Mouse (Mus musculus) MEL (cell line): ENCODE measurements around the gene Gdi1. TPM values are rescaled to one million over a fixed set of nuclear protein-coding genes. Genes with fewer than 3 reads are reported as not detected.

Experiments
- DNase-seq: peaks from one replicate; pipeline ENCODE4 v3.0.0; 2011; ENCODE audit warnings: low read depth, low spot score
- H3K27ac ChIP-seq: 2 replicates; pipeline ENCODE4 v1.5.1; 2012; ENCODE audit warnings: low read depth, mild to moderate bottlenecking, control low read depth, low read length, moderate library complexity; ENCODE audit not compliant: control insufficient read depth
- H3K27me3 ChIP-seq, 2 experiments: fragments of 150-350 bp in 1 of 2; sonication (generic) in 1 of 2; 2 replicates each; pipeline ENCODE4 v1.6.1; 2012; ENCODE audit warnings: low read length in 2 of 2, mild to moderate bottlenecking in 2 of 2, improper control_type of control experiment in 1 of 2, moderate library complexity in 1 of 2; ENCODE audit not compliant: insufficient read depth in 2 of 2, control insufficient read depth in 1 of 2
- H3K36me3 ChIP-seq, 2 experiments: 2 replicates each; pipeline ENCODE4 v1.6.1; 2012 to 2014; ENCODE audit warnings: low read length in 2 of 2, improper control_type of control experiment in 1 of 2, inconsistent platforms in 1 of 2, mild to moderate bottlenecking in 1 of 2; ENCODE audit not compliant: insufficient read depth in 2 of 2, control insufficient read depth in 1 of 2
- H3K4me1 ChIP-seq, 2 experiments: fragments of 150-350 bp in 1 of 2; sonication (generic) in 1 of 2; 2 replicates each; pipeline ENCODE4 v1.6.1; 2012; ENCODE audit warnings: low read length in 2 of 2, improper control_type of control experiment in 1 of 2, mild to moderate bottlenecking in 1 of 2; ENCODE audit not compliant: insufficient read depth in 2 of 2, control insufficient read depth in 1 of 2
- H3K4me3 ChIP-seq, 2 experiments: fragments of 150-350 bp in 1 of 2; sonication (generic) in 1 of 2; 2 replicates each; pipeline ENCODE4 v1.5.1; 2012; ENCODE audit warnings: low read depth in 2 of 2, low read length in 2 of 2, mild to moderate bottlenecking in 2 of 2, moderate library complexity in 2 of 2, control low read depth in 1 of 2, improper control_type of control experiment in 1 of 2; ENCODE audit not compliant: control insufficient read depth in 1 of 2, insufficient read depth in 1 of 2
- H3K79me2 ChIP-seq: 2 replicates; pipeline ENCODE4 v1.6.1; 2012; ENCODE audit warnings: mild to moderate bottlenecking, low read length, moderate library complexity; ENCODE audit not compliant: control insufficient read depth, poor library complexity, insufficient read depth
- H3K9ac ChIP-seq: 2 replicates; pipeline ENCODE4 v1.6.1; 2012; ENCODE audit warnings: low read depth, mild to moderate bottlenecking, control low read depth, low read length, moderate library complexity; ENCODE audit not compliant: control insufficient read depth, poor library complexity, severe bottlenecking
- H3K9me3 ChIP-seq: fragments of 150-350 bp; sonication (generic); replicated peaks from 2 replicates; pipeline ENCODE4 v1.6.1; 2012; ENCODE audit warnings: mild to moderate bottlenecking, low read length, improper control_type of control experiment, moderate library complexity; ENCODE audit not compliant: insufficient read depth
- CTCF ChIP-seq, 3 experiments: IDR thresholded peaks in 2 of 3; conservative IDR thresholded peaks in 1 of 3; 2 replicates each; pipeline ENCODE4 v1.5.1; 2011 to 2012; ENCODE audit warnings: low read length in 3 of 3, low read depth in 2 of 3, mild to moderate bottlenecking in 2 of 3, improper control_type of control experiment in 1 of 3, inconsistent platforms in 1 of 3, mixed read lengths in 1 of 3, moderate library complexity in 1 of 3; ENCODE audit not compliant: control insufficient read depth in 1 of 3, insufficient read depth in 1 of 3, poor library complexity in 1 of 3, severe bottlenecking in 1 of 3
- ELF1 ChIP-seq: IDR thresholded peaks from 2 replicates; pipeline ENCODE4 v1.6.1; 2014; ENCODE audit warnings: low read depth, mild to moderate bottlenecking, inconsistent platforms, low read length, improper control_type of control experiment, moderate library complexity
- ETS1 ChIP-seq: IDR thresholded peaks from 2 replicates; pipeline ENCODE4 v1.6.1; 2012; ENCODE audit warnings: low read depth, mild to moderate bottlenecking, inconsistent platforms, low read length, improper control_type of control experiment, moderate library complexity
- MAFK ChIP-seq: IDR thresholded peaks from 2 replicates; pipeline ENCODE4 v1.6.1; 2011; ENCODE audit warnings: low read depth, mild to moderate bottlenecking, low read length, improper control_type of control experiment, borderline replicate concordance
- MYB ChIP-seq: IDR thresholded peaks from 2 replicates; pipeline ENCODE4 v1.6.1; 2011; ENCODE audit warnings: mild to moderate bottlenecking, low read depth, low read length, improper control_type of control experiment
- NRF1 ChIP-seq: IDR thresholded peaks from 2 replicates; pipeline ENCODE4 v1.6.1; 2014; ENCODE audit warnings: low read depth, mild to moderate bottlenecking, inconsistent platforms, low read length, improper control_type of control experiment, moderate library complexity; ENCODE audit not compliant: poor library complexity, insufficient read depth, severe bottlenecking
- TAL1 ChIP-seq: IDR thresholded peaks from 2 replicates; pipeline ENCODE4 v1.6.1; 2012; ENCODE audit warnings: mild to moderate bottlenecking, inconsistent platforms, low read length, moderate library complexity, mixed read lengths
- TCF12 ChIP-seq: IDR thresholded peaks from 2 replicates; pipeline ENCODE4 v1.6.1; 2014; ENCODE audit warnings: low read depth, mild to moderate bottlenecking, inconsistent platforms, low read length, improper control_type of control experiment, moderate library complexity
- ZKSCAN1 ChIP-seq: IDR thresholded peaks from 2 replicates; pipeline ENCODE4 v1.6.1; 2012; ENCODE audit warnings: low read depth, mild to moderate bottlenecking, inconsistent platforms, low read length, improper control_type of control experiment, moderate library complexity
- ZMIZ1 ChIP-seq: IDR thresholded peaks from 2 replicates; pipeline ENCODE4 v1.6.1; 2012; ENCODE audit warnings: low read depth, mild to moderate bottlenecking, inconsistent platforms, low read length, improper control_type of control experiment, moderate library complexity
- polyA plus RNA-seq, 2 experiments: library from polyadenylated mRNA; stranded (reverse) in 1 of 2; unstranded in 1 of 2; fragments of >175 nt in 1 of 2; fragments of >200 nt in 1 of 2; gene quantifications; 2 replicates each; pipeline versions ENCODE4 v1.2.1 to v1.2.4; 2012; ENCODE audit warnings: low replicate concordance in 2 of 2, low read depth in 1 of 2; ENCODE audit not compliant: insufficient read length in 2 of 2, insufficient read depth in 1 of 2, missing spikeins in 1 of 2
- total RNA-seq: library from RNA; depleted of rRNA; stranded (reverse); fragments of 300-350 nt; gene quantifications from 2 replicates; pipeline ENCODE4 v1.2.3, GENCODE M21; 2012

Gene Gdi1
- total and polyA plus RNA-seq, 3 experiments = 5.2 to 24.5 TPM; not detected in 1

GRCm38 (mm10) chrX:74296538-74297448 lies 8.0 kb upstream of the Gdi1 start, which contains the start of gene Atp6ap1 (continued):
- TF ChIP-seq ETS1 (0 out of 2 replicates have a peak, but pooled peaks have one; percentile 21), CTCF (IDR thresholded peaks at IDR 0.05 in 2 of 3, conservative IDR thresholded peaks at IDR 0.05 in 1 of 3; ENCODE audit: control insufficient read depth in 1 of 3, insufficient read depth in 1 of 3, low read depth in 2 of 3, low read length in 3 of 3, poor library complexity in 1 of 3, severe bottlenecking in 1 of 3) (no peak), NRF1 (peak; percentile 69)

GRCm38 (mm10) chrX:74298348-74298747 lies 6.5 kb upstream of the Gdi1 start:
- Histone ChIP-seq H3K27ac (no peak overlapping the region), H3K79me2 (peaks cover 10% of the 10 kb centered on the region), H3K4me3 (no peak overlapping the region), H3K36me3 (peaks cover 0 to 16% of the 10 kb centered on the region in 2 experiments; a peak in 3 of 4 replicates), H3K9me3 (no peaks in the 10 kb centered on the region), H3K27me3 (no peaks in the 10 kb centered on the region), H3K4me1 (peaks cover 3 to 8% of the 10 kb centered on the region in 2 experiments; a peak in 3 of 4 replicates), H3K9ac (no peak overlapping the region)
- DNase-seq = no peak
- TF ChIP-seq ZKSCAN1 = no peak
- no peak for TF ChIP-seq TCF12
- TF ChIP-seq ZMIZ1 = no peak
- 0 out of 2 replicates have a peak, but pooled peaks have one; percentile 10 for TF ChIP-seq MAFK
- TF ChIP-seq MYB = no peak
- no peak for TF ChIP-seq ELF1

- H3K4me1 ChIP-seq = peaks cover 6% of the 10 kb centered on the region in 2 experiments; a peak in 3 of 4 replicates
- peak; percentile 66 for DNase-seq
- H3K36me3 ChIP-seq = peaks cover 0 to 11% of the 10 kb centered on the region in 2 experiments; a peak in 3 of 4 replicates
- H3K4me3 ChIP-seq = no peak overlapping the region
- peak overlapping the region; percentile 38; the same call in 1 of the 2 replicates for H3K27ac ChIP-seq
- no peak overlapping the region for H3K9ac ChIP-seq
- H3K9me3 ChIP-seq = no peaks in the 10 kb centered on the region
- no peaks in the 10 kb centered on the region for H3K27me3 ChIP-seq
- TF ChIP-seq ETS1 (peak; percentile 46; the same call in 1 of the 2 replicates), ELF1 (peak; percentile 59; the same call in 1 of the 2 replicates), TAL1 (no peak)
- peaks cover 10% of the 10 kb centered on the region for H3K79me2 ChIP-seq
These were observed 5.1 kb upstream of the Gdi1 start for GRCm38 (mm10) chrX:74299721-74300120.
